In genomic region chr9:123479196-123479669, GRCm38 (mm10) we compare ENCODE assay signal across 8 mouse cellular contexts. TPM values are rescaled to one million over a fixed set of nuclear protein-coding genes. Genes with fewer than 3 reads are reported as not detected.
A peak's percentile ranks its signal among the peaks of the same experiment; 100 is the strongest.
DNase-seq lines count a peak whose midpoint lies in the region; ATAC-seq lines count a peak whose summit lies in the region.

No protein-coding gene starts in this region.

- WGBS in kidney, embryonic 14.5 days, result 17% methylated on average over 17 of the region's 17 CpGs
- 19% methylated on average over 17 of the region's 17 CpGs for WGBS in embryonic facial prominence, embryonic 12.5 days
- 22% methylated on average over 17 of the region's 17 CpGs for WGBS in hindbrain, embryonic 14.5 days
- 23% methylated on average over 17 of the region's 17 CpGs for WGBS in liver, embryonic 15.5 days (ENCODE audit: insufficient replicate concordance)

- H3K4me2 ChIP-seq in kidney, embryonic 14.5 days (replicated peaks; ENCODE audit: low read depth, low read length), result peak overlapping the region; percentile 71
- peak overlapping the region; percentile 68 for H3K4me2 ChIP-seq in embryonic facial prominence, embryonic 12.5 days (replicated peaks)
- H3K4me2 ChIP-seq in hindbrain, embryonic 14.5 days (replicated peaks), result peak overlapping the region; percentile 66
- H3K4me2 ChIP-seq in liver, embryonic 15.5 days, result peak overlapping the region; percentile 94

- H3K9me3 ChIP-seq in kidney, embryonic 14.5 days (ENCODE audit: control insufficient read depth, low read length), result no peaks in the 10 kb centered on the region
- no peaks in the 10 kb centered on the region for H3K9me3 ChIP-seq in embryonic facial prominence, embryonic 12.5 days
- H3K9me3 ChIP-seq in hindbrain, embryonic 14.5 days (ENCODE audit: control insufficient read depth, low read length), result no peaks in the 10 kb centered on the region
- no peaks in the 10 kb centered on the region for H3K9me3 ChIP-seq in liver, embryonic 15.5 days (replicated peaks)

- ATAC-seq in kidney, embryonic 14.5 days (ENCODE audit: low FRiP score, low TSS enrichment), result peak; percentile 5; the same call in 1 of the 2 replicates
- no peak; the same call in 1 of the 2 replicates for ATAC-seq in embryonic facial prominence, embryonic 12.5 days (ENCODE audit: insufficient number of reproducible peaks, insufficient read depth, low FRiP score, low TSS enrichment)
- peak; percentile 32 for ATAC-seq in hindbrain, embryonic 14.5 days (ENCODE audit: low FRiP score)
- peak; percentile 3 for ATAC-seq in liver, embryonic 15.5 days (ENCODE audit: insufficient read depth)

- peaks cover 11% of the 10 kb centered on the region; the same call in 1 of the 2 replicates for H3K36me3 ChIP-seq in kidney, embryonic 14.5 days (ENCODE audit: control insufficient read depth, insufficient read depth, low read length)
- peaks cover 31% of the 10 kb centered on the region for H3K36me3 ChIP-seq in embryonic facial prominence, embryonic 12.5 days
- no peaks in the 10 kb centered on the region for H3K36me3 ChIP-seq in hindbrain, embryonic 14.5 days (replicated peaks; ENCODE audit: control insufficient read depth, insufficient read depth)
- peaks cover 36% of the 10 kb centered on the region for H3K36me3 ChIP-seq in liver, embryonic 15.5 days (replicated peaks)

- H3K27ac ChIP-seq in kidney, embryonic 14.5 days (ENCODE audit: low read depth, low read length), result peak overlapping the region; percentile 85; the same call in 1 of the 2 replicates
- H3K27ac ChIP-seq in embryonic facial prominence, embryonic 12.5 days, result peak overlapping the region; percentile 82
- H3K27ac ChIP-seq in hindbrain, embryonic 14.5 days, result no peak overlapping the region
- peak overlapping the region; percentile 88 for H3K27ac ChIP-seq in liver, embryonic 15.5 days (replicated peaks)

- peak overlapping the region; percentile 76 for H3K9ac ChIP-seq in kidney, embryonic 14.5 days (ENCODE audit: low read depth, low read length)
- H3K9ac ChIP-seq in embryonic facial prominence, embryonic 12.5 days, result peak overlapping the region; percentile 76
- peak overlapping the region; percentile 67 for H3K9ac ChIP-seq in hindbrain, embryonic 14.5 days
- H3K9ac ChIP-seq in liver, embryonic 15.5 days, result peak overlapping the region; percentile 81

- peak overlapping the region; percentile 58 for H3K4me3 ChIP-seq in kidney, embryonic 14.5 days (ENCODE audit: low read length)
- H3K4me3 ChIP-seq in embryonic facial prominence, embryonic 12.5 days, result peak overlapping the region; percentile 66
- peak overlapping the region; percentile 55 for H3K4me3 ChIP-seq in hindbrain, embryonic 14.5 days (replicated peaks; ENCODE audit: low read length)
- peak overlapping the region; percentile 84 for H3K4me3 ChIP-seq in liver, embryonic 15.5 days (replicated peaks)

- H3K4me1 ChIP-seq in kidney, embryonic 14.5 days (ENCODE audit: control insufficient read depth, insufficient read depth, low read length), result peaks cover 34% of the 10 kb centered on the region
- peaks cover 41% of the 10 kb centered on the region for H3K4me1 ChIP-seq in embryonic facial prominence, embryonic 12.5 days
- H3K4me1 ChIP-seq in hindbrain, embryonic 14.5 days (replicated peaks; ENCODE audit: control insufficient read depth, insufficient read depth, low read length), result peaks cover 17% of the 10 kb centered on the region
- peaks cover 69% of the 10 kb centered on the region for H3K4me1 ChIP-seq in liver, embryonic 15.5 days (replicated peaks)

- no peaks in the 10 kb centered on the region for H3K27me3 ChIP-seq in kidney, embryonic 14.5 days (ENCODE audit: control insufficient read depth, insufficient read depth, low read length)
- no peaks in the 10 kb centered on the region for H3K27me3 ChIP-seq in embryonic facial prominence, embryonic 12.5 days
- H3K27me3 ChIP-seq in hindbrain, embryonic 14.5 days (ENCODE audit: control insufficient read depth, insufficient read depth, low read length), result no peaks in the 10 kb centered on the region
- H3K27me3 ChIP-seq in liver, embryonic 15.5 days, result no peaks in the 10 kb centered on the region

- no peak for DNase-seq in kidney, adult 11 months
- no peak for DNase-seq in hindbrain, embryonic 14.5 days (ENCODE audit: low spot score)
- peak; percentile 37 for DNase-seq in retina, embryonic 14.5 days (ENCODE audit: low spot score)
- DNase-seq in urinary bladder, adult 18-20 months (ENCODE audit: low spot score in 2 of 2), result no peak
- DNase-seq in right cerebral cortex, postnatal 14 days, result no peak

RNA-seq across cellular contexts. Expression of gene Limd1, which starts 0.7 kb away (rescaled TPM):
- polyA plus RNA-seq in kidney, embryonic 14.5 days (2014; fragmentation: Nextera tagmentation; extraction: Ambion mirVana), result 36.7 and 55.9 TPM in 2 replicates
- 49.0 and 51.5 TPM in 2 replicates for polyA plus RNA-seq in embryonic facial prominence, embryonic 12.5 days (2016; fragmentation: Nextera tagmentation; extraction: Ambion mirVana)
- 14.1 and 15.5 TPM in 2 replicates for polyA plus RNA-seq in hindbrain, embryonic 14.5 days (2014; fragmentation: Nextera tagmentation; extraction: Ambion mirVana)
- polyA plus RNA-seq in liver, embryonic 15.5 days (2015; fragmentation: Nextera tagmentation; extraction: Ambion mirVana), result 22.8 and 23.2 TPM in 2 replicates

RNA-seq across cellular contexts. Expression of gene Sacm1l, which starts 50.3 kb away (rescaled TPM):
- 37.5 and 56.3 TPM in 2 replicates for polyA plus RNA-seq in kidney, embryonic 14.5 days (2014; fragmentation: Nextera tagmentation; extraction: Ambion mirVana)
- polyA plus RNA-seq in embryonic facial prominence, embryonic 12.5 days (2016; fragmentation: Nextera tagmentation; extraction: Ambion mirVana), result 48.9 and 49.6 TPM in 2 replicates
- 56.7 and 71.8 TPM in 2 replicates for polyA plus RNA-seq in hindbrain, embryonic 14.5 days (2014; fragmentation: Nextera tagmentation; extraction: Ambion mirVana)
- 25.7 and 26.5 TPM in 2 replicates for polyA plus RNA-seq in liver, embryonic 15.5 days (2015; fragmentation: Nextera tagmentation; extraction: Ambion mirVana)
